Mouse (Mus musculus): ENCODE measurements around the gene Gapvd1. TPM values are rescaled to one million over a fixed set of nuclear protein-coding genes. Genes with fewer than 3 reads are reported as not detected.
A peak's percentile ranks its signal among the peaks of the same experiment; 100 is the strongest.
"Not testable (repeated sequence)": the region's sequence is repeated elsewhere in the genome, so short reads cannot be mapped to it uniquely, and the experiment has no call there.

Gapvd1 gene
- total RNA-seq, 2 experiments from 2014 or later = 39.7 to 40.2 TPM

DNA sequence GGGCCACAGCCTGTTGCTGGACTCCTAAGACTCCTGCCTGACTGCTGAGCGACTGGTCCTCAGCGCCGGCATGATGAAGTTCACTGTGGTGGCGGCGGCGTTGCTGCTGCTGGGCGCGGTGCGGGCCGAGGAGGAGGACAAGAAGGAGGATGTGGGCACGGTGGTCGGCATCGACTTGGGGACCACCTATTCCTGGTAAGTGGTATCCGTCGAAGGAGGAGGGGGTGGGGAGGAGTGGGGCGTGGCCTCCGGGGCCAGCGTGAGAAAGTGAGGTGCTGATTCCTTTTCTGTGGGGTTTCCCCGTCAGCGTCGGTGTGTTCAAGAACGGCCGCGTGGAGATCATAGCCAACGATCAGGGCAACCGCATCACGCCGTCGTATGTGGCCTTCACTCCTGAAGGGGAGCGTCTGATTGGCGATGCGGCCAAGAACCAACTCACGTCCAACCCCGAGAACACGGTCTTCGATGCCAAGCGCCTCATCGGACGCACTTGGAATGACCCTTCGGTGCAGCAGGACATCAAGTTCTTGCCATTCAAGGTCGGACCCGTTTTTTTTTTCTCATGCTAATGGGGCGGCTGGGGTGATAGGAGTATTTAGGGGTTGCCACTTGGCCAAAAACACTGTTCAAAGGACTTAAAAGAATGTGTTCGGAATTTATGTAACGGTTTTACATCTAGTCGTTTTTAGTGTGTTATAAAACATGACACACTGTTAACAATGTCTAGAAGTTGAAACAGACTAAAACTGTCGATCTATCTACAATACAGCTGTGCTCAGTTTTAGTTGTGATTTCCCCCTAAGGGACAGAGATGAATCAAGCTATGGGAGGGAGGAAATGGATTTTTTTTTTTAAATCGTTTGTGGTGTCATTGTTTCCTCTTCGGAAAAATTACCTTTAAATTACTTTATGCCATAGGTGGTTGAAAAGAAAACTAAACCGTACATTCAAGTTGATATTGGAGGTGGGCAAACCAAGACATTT lies 17.5 kb upstream of the Gapvd1 start:
- no peak for DNase-seq

DNA sequence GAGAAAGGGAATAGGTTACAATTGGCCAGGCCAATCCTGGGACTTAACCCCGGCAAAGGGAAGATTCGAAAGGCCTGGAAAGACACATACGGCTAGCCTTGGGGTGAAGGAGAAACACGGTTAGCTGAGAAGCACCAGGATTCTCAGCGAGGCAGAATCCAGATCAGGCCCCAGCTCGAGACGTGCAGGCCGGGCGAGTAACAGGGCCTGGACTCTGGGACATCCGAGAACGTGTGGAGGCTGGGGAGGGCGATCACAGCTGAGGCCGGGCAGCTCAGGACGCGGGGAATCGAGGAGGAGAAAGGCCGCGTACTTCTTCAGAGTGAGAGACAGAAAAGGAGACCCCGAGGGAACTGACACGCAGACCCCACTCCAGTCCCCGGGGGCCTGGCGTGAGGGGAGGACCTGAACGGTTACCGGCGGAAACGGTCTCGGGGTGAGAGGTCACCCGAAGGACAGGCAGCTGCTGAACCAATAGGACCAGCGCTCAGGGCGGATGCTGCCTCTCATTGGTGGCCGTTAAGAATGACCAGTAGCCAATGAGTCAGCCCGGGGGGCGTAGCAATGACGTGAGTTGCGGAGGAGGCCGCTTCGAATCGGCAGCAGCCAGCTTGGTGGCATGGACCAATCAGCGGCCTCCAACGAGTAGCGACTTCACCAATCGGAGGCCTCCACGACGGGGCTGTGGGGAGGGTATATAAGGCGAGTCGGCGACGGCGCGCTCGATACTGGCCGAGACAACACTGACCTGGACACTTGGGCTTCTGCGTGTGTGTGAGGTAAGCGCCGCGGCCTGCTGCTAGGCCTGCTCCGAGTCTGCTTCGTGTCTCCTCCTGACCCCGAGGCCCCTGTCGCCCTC lies 16.6 kb upstream of the Gapvd1 start, which contains the start of gene Hspa5:
Gene Hspa5, plus strand, starts transcription at position 603 of the 859 bp plus-strand sequence.
- peak; percentile 99 to 100 for DNase-seq

DNA sequence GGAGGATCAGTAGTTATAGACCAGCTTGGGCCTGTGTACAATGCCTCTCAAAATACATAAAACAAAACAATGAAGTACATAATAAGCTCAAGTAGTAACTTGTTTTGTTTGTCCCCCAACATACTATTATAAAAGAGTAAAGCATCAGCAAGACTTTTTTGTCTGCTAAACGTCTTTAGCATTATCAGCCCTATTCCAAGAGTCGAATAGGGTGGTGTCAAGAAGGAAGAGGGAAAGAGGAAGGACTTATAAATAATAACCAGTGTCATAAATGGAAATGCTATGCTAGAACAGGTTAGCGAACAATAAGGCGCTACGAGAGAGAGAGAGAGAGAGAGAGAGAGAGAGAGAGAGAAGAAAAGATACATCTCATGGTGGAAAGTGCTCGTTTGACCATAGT lies 15.9 kb upstream of the Gapvd1 start:
- DNase-seq = no peak

DNA sequence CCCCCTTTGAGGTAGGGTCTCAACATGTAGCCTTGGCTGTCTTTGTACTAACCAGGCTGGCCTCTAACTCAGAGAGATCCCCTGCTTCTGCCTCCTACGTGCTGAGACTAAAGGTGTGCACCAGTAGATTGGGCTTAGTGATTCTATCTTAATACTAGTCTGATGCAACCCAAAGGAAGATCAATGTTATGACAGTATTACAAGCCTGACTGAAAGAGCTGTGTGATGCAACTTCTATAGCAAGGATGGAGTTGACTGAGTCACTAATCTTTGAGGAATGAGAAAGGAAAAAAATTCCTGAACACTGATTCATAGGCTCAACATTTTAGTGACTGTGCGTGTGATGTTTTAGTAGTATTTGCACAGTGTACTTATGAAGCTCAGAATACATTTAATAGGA lies 15.0 kb upstream of the Gapvd1 start:
- no peak for DNase-seq

GRCm38 (mm10) chr2:34764801-34765200 lies 9.8 kb upstream of the Gapvd1 start:
- no peak for DNase-seq

DNA sequence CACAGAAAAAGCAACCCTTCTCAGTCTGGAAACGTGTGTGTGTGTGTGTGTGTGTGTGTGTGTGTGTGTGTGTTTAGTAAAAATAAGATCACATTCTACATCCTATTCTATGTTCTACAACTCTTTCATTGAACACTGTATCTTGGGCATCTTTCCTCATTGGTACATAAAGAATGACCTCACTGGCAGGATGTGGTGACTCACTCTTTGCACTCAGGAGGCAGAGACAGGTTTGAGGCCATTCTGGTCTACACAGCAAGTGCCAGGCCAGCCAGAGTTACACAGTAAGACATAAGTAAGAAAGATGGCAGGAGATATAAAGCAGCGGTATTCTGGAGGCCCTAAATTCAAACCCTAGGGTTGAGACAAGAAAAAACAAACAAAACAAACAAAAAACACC lies 7.8 kb upstream of the Gapvd1 start:
- no peak for DNase-seq

DNA sequence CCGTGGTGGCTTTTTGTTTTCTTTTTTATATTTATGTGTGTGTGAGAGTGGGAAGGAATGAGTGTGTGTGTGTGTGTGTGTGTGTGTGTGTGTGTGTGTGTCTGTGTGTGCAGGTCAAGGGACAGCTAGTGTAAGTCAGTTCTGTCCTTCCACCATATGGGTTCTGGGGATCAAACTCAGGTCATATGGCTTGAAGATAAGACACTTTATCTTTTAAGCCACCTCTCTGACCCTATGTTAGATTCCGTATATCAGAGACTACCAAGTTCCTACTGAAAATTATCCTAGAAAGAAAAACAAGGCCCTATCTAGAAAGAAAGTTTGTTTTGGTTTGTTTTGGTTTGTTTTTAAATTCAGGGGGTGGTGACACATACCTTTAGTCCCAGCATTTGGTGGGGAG lies 7.1 kb upstream of the Gapvd1 start:
- DNase-seq = no peak

DNA sequence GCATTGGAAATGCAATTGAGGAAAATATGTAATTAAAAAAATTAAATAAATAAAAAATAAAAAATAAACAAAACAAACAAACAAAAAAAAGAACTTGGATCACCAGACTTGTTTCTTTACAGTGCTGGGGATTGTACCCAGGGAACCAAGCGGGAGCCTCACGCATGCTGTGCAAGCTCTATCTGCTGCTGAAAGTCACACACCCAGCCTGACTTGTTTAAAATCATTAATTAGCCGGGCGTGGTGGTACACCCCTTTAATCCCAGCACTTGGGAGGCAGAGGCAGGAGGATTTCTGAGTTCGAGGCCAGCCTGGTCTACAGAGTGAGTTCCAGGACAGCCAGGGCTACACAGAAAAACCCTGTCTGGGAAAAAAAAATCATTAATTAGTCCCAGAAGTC lies 6.2 kb upstream of the Gapvd1 start:
- not testable (repeated sequence) for DNase-seq

DNA sequence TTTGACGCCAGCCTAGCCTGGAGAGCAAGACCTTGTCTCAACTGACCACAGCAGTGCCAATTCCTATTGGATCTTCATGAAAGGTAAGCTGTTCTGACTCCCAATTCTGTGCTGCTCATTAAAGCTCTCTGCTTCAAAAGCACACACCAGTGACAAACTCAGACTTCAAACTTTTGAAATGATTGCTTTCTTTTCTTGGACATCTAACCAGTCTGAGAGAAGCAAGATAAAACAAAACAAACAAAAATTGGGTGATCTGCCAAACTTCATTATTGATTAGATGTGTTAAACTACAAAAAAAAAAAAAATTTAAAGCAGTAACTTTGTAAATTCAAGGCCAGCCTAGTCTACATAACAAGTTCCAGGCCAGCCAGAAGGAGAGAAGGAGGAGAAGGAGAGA lies 2.3 kb upstream of the Gapvd1 start:
- DNase-seq = no peak

- DNase-seq = peak; percentile 91 to 92
Measured at GRCm38 (mm10) chr2:34753811-34754550, 1.1 kb downstream of the Gapvd1 start.

GRCm38 (mm10) chr2:34750245-34750644 lies 4.8 kb downstream of the Gapvd1 start:
- no peak for DNase-seq

GRCm38 (mm10) chr2:34748479-34748878 lies 6.6 kb downstream of the Gapvd1 start:
- DNase-seq = no peak

DNA sequence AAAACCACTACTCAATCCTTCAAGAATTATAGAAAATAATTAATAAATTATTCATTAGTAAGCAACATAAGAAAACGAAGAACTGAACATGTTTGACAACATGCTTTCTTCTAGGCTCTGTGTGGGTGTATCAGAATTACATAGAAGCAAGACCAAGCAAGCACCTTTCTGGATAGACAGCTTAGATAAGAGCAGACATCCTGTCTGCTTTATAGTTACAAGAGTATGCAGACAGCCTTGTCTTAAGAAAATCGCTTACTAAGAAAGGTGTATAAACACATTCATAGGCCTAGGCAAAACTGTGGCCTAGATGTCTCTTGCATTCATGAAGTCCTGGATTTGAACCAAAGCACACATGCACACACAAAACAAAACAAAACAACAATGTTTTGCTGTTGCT lies 9.4 kb downstream of the Gapvd1 start:
- DNase-seq = no peak

DNA sequence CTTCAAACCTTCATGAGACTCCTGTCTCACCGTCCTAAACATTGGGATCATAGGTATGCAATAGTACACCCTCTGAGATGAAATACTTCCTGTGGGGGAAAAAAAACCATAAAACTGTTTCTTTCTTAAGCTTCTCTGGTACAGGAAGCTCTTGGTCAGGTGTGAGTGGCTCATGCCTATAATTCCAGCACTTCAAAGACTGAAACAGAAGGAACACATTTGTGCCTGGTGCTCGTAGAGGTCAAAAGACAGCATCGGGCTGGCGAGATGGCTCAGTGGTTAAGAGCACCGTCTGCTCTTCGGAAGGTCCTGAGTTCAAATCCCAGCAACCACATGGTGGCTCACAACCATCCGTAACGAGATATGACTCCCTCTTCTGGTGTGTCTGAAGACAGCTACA lies 10.6 kb downstream of the Gapvd1 start:
- no peak for DNase-seq

DNA sequence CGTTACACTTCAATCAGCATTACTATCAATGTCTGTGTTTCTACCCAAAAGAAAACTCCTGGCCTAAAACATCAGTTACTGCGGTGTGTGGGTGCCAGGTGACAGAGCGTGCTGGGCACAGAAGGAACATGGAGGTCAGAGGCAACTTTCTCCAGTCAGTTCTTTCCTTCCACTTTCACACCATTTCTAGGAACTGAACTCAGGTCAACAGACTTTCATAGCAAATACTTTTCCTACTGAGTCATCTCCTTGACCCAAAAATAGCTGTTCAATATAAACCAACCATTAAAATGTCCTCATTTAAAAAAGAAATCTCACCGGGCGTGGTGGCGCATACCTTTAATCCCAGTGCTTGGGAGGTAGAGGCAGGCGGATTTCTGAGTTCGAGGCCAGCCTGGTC lies 12.4 kb downstream of the Gapvd1 start:
- DNase-seq = no peak

- DNase-seq = peak in 1 of 2 experiments; percentile 20
Measured at GRCm38 (mm10) chr2:34741390-34742159, 13.5 kb downstream of the Gapvd1 start.

- DNase-seq = no peak
Measured at GRCm38 (mm10) chr2:34739684-34740391, 15.2 kb downstream of the Gapvd1 start.

DNA sequence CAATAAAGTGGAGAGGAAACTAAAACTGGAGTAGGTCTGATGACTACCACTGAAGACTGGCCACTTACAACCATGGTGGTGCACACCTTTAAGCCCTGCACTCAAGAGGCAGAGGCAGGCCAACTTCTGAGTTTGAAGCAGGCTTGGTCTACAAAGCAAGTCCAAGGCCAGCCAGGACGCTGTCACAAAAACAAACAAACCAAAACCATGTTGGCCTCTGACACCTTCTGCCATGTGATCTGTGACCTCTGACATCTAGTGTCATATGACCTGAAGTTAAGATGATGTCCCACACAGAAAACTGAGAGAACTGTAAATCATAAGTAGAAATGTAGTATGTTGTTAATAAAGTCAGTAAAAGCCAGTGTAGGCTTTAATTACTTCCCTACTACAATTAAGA lies 17.1 kb downstream of the Gapvd1 start:
- no peak for DNase-seq

DNA sequence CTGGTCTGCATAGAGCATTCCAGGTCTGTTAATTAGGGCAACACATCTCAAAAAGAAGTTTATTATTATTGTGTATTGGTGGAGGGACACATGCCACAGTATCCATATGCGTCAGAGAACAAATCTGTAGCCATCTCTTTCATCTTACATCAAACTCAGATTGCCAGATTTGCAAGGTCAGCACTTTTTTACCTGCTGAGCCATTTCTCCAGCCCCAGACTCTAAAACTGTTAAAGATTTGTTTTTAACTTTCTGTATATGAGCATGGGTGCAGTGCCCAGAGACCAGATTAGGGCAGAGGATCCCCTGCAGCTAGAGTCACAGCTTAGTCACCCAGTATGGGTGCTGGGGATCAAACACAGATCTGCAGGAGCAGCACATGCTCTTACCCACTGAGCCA lies 18.4 kb downstream of the Gapvd1 start:
- DNase-seq = no peak

DNA sequence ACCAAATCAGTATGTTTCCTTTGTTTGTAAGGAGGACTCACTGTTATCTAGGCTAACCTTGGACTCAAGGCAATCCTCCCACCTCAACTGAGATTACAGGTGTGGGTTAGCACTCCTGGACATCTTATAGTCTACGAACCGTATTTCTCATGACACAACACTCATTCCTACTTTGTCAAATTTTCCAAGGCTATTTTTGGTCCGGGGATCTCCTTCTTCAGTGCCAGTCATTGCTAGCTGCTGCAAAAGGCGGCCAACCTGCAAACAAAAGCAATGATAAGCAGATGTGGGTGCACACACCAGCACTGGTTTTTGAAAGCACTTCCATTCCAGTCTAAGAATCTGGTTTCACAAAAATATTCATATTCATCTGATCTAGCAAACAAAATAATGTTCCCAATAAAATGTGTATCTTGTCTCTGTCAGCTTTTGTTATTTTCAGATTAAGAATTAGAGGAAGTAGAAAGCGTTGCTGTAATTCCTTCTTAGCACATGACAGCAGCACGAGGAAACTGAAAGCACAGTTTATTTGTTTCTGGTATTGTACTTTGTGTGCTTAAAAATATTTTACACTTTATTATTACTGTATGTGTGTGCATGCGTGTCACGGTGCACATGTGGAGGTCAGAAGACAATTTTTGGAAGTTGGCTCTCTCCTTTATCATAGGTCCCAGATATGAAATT lies 27.8 kb downstream of the Gapvd1 start:
- peak; percentile 18 to 20 for DNase-seq
